Mouse (Mus musculus): ENCODE results near the gene Antxr1. TPM values are rescaled to one million over a fixed set of nuclear protein-coding genes. Genes with fewer than 3 reads are reported as not detected.

Antxr1 gene
- total RNA-seq (2017): 0.10 and 2.5 TPM in 2 replicates

DNA sequence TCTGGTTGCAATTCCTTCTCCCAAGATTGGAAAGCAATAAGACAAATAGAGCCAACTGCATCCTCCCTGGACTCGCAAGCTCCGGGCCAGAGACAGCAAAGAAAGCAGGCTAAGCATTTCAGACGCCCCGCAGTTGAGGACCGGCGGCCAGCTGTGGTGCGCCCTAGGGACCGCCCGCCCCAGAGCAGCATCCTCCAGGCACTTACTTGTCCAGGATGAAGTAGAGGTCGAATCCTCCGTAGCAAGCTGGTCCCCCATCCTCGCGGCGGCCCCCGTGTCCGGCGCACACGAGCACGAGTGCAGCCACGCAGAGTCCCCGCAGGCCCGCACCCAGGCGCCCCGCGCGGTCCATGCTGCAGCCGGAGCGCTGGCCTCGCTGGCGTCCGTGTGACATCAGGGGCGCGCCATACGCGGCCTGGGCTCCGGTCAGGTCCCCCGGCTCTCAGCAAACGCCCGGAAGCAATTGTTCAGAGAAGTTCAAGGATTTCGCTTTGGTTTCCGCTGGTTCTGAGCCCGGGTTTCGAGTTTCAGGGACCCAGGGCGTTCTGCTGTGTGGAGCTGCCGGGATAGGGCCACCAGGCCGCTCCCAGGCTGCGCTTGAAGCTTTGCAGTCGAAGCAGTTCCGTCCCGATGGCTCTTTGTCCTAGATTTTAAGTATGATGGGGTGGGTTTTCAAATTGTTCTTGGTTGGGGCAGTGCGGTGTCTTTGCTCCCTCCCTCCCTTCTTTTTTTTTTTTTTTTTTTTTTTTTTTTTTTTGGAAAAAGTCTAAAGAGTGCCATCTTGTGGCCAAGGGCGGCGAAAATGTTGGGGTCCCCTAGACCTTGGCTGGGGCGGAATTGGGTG, at the start of gene Antxr1:
Antxr1 (minus strand) TSS at position 731 of the 844 bp plus-strand sequence.
- ATAC-seq (replicated peaks in 1 of 2; ENCODE audit: insufficient read depth in 1 of 2, low FRiP score in 2 of 2, low TSS enrichment in 1 of 2, low read depth in 1 of 2, poor library complexity in 2 of 2, severe bottlenecking in 2 of 2): 0 out of 4 replicates have a peak, but pooled peaks of 1 of the 2 experiments have one; percentile 32

DNA sequence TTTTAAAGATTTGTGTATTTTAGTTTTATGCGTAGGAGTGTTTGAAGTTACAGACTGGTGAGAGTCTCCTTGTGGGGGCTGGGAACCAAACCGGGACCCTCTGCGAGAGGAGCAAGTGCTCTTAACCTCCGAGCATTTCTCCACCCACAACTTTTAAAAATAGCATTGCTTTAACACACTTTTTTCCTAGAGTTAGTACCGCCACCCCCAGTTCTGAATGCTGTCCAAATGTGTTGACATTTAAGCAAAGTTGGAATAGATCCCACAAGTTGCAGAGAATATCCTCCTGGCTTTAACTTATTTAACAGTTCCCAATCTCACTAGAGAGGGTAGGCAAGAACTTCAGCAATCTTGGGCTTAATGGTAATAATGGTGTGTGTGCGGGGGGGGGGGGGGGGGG, 49.1 kb upstream of the Antxr1 start:
- ATAC-seq (replicated peaks in 1 of 2; ENCODE audit: insufficient read depth in 1 of 2, low FRiP score in 2 of 2, low TSS enrichment in 1 of 2, low read depth in 1 of 2, poor library complexity in 2 of 2, severe bottlenecking in 2 of 2): no peak

DNA sequence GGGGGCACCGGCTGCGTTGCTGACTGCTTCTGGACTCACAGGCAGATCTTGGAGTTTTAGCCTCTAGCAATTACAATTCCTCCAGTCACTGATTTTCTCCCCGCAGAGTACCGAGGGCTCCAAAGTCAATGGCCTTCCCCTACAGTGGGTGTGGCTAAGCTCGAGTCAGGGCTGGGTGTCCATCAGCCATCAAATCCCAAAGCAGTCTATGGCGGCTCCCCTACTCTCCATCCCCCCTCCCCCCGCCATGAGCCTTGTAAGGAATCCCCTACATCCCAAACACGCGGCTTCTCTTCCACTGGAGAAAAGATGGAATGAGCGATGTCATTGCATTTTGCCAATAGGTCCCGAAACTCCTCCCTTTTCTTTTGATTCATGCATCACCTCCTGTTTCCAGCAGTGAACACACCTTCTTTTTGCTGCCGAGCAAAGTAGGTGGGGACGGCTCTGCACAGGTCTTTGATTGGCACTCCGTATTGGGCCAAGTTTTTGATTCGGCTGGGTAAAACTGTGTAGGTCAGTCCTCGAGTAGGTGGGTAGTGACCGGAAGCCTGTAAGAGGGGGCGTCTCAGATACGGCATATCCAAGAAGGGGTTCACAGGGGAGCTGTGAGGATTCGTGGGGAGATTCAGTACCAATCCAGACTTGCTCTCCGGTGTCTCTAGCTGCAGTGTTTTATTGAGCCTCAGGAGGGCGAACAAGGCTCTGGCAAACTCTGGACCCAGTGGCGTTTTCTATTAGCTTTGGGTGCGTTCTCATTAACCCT, 48.5 kb upstream of the Antxr1 start:
- peak in 1 of 2 experiments; percentile 69; a peak in 2 of 4 replicates for ATAC-seq (replicated peaks in 1 of 2; ENCODE audit: insufficient read depth in 1 of 2, low FRiP score in 2 of 2, low TSS enrichment in 1 of 2, low read depth in 1 of 2, poor library complexity in 2 of 2, severe bottlenecking in 2 of 2)

DNA sequence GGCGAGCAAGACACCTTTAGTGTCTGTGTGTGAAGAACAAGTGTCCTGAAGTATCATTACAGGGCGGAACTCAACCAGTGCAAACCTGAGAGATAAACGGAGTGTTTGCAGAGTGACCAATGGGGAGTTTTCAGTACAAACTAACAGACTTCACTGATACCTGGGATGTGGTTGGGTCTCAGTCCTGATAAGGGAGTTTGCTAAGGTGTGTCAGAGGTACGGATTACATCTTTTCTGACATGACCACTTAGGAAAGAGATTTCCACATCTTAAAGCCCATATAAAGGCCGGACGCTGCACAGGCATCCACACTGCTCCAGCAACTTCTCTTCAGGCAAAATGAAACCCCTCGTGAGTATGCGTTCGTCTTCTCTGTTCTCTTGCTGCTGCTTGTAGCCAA, 37.4 kb upstream of the Antxr1 start, which contains the start of gene Gkn2:
Gkn2 (plus strand) TSS at position 301 of the 400 bp plus-strand sequence.
- no peak for ATAC-seq (replicated peaks in 1 of 2; ENCODE audit: insufficient read depth in 1 of 2, low FRiP score in 2 of 2, low TSS enrichment in 1 of 2, low read depth in 1 of 2, poor library complexity in 2 of 2, severe bottlenecking in 2 of 2)

DNA sequence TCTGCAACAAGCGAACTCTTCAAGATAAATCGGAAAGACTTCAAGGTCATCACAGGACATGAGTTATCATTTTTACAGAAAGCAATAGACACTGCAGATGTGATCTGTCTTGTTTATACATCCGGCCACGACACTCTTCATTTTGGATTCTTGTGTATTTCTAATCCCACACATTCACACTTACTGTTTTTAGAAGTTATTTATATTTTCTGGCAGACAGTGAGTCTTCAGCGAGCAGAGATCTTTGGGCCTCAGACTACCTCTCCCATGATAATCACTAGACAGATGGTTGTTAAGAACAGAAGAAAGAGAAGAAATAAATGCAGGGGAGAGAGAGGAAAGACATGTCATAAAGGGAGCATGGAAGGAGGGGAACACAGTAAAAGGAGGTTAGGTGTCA, 33.6 kb upstream of the Antxr1 start:
- no peak for ATAC-seq (replicated peaks in 1 of 2; ENCODE audit: insufficient read depth in 1 of 2, low FRiP score in 2 of 2, low TSS enrichment in 1 of 2, low read depth in 1 of 2, poor library complexity in 2 of 2, severe bottlenecking in 2 of 2)

DNA sequence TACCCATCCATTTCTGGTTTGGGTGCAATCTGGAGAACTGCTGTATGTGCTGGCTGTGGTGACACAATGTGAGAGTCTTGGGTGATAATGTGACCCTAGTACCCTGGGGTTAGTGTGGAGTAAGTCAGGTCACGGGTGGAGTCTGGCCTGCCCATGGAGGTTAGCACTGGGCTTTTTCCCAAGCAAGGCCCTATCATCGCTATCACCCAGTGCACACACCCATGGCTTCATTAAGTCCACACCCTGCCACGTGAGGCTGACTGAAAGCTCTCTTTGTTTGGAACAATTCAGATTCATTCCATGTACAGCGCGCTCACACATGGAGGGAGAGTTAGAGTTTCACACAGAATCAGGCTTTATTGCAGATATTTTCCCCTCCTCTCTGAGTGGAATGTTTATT, 18.8 kb upstream of the Antxr1 start:
- ATAC-seq (replicated peaks in 1 of 2; ENCODE audit: insufficient read depth in 1 of 2, low FRiP score in 2 of 2, low TSS enrichment in 1 of 2, low read depth in 1 of 2, poor library complexity in 2 of 2, severe bottlenecking in 2 of 2): no peak

DNA sequence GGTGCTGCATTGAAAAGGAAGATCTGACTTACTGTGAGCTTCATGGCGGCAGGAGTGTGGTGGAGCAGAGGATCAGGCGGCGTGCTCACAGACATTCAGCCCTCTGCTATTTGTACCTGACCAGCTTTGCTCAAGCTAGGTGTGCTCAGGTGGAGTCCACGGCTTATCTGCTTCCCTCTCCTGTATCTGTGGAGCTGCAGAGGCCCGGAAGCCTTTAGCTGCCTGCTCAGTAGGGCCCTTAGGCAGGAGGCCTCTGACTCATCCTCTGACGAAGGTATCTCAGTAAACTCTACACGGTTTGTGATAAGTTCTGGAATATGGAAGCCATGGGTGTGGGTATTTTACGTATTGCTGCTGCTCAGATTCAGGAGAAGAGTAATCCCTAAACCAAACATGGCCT, 15.2 kb upstream of the Antxr1 start, which contains the start of gene Gkn1:
Gkn1 (minus strand) TSS at position 114 of the 400 bp plus-strand sequence.
- ATAC-seq (replicated peaks in 1 of 2; ENCODE audit: insufficient read depth in 1 of 2, low FRiP score in 2 of 2, low TSS enrichment in 1 of 2, low read depth in 1 of 2, poor library complexity in 2 of 2, severe bottlenecking in 2 of 2): no peak

DNA sequence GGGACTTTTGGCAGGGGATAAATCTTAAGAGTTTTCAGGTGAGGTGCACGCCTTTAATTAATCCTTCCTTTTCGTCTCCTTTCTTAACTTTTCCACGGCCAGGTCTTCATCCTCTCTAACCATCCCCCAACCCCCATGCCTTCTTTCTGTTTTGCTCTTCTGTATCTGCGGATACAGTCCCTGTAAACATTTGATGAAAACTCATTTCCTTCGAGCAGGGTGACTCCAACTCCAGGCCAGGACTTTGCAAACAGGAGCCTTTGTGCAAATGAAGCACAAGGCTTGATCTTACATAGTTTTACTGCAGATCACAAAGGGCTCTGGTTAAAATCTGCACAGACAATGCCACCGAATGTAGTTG, 294 bp upstream of the Antxr1 start:
- ATAC-seq (replicated peaks in 1 of 2; ENCODE audit: insufficient read depth in 1 of 2, low FRiP score in 2 of 2, low TSS enrichment in 1 of 2, low read depth in 1 of 2, poor library complexity in 2 of 2, severe bottlenecking in 2 of 2): no peak

DNA sequence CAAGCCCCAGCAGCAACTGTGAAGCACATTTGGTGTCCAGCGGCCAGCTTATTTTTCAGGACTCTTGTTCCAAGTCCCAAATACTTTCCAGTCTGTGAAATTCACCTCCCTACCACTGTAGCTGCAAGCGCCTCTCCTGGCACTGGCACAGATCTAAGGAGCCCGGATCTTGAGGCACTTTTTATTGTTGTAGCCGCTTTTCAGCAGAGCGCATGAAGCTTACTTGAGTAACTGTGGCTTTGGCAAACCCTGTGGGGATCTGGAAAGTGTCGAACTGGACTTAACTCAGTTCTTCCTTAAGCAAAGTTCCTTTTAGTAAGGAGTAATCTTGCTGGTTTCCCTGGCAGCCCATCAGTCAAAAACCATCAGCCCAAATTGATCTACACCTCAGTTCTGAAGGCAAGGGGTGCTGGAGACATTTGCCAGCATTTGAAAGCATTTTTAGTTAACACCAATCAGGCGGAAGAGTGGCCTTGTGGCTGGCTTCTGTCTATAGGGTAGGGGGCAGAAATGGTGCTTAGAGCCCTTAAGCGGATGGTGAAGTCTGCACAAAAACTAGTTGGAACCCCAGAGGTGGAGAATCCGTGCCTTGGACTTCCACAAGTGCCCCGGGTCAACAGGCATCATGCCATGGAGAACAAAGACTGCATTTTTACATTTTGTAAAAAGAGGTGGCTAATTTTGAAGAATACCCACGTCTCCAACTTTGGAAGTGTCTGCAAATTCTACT, 1.1 kb downstream of the Antxr1 start:
- no peak for ATAC-seq (replicated peaks in 1 of 2; ENCODE audit: insufficient read depth in 1 of 2, low FRiP score in 2 of 2, low TSS enrichment in 1 of 2, low read depth in 1 of 2, poor library complexity in 2 of 2, severe bottlenecking in 2 of 2)

DNA sequence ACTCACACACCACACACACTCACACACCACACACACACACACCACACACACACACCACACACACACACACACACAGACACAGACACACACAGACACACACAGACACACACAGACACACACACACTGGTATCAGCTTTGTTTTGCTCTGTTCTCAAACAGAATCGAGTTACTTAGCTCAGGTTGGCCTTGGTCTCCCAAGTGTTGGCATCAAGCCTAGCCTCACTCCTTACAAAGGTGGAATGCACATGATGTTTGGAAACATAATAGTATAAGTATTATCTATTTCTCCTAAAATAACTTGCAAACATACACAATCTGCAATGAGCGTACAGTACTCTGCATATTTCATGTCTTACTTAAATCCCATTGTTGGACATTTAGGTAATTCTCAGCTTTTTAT, 3.2 kb downstream of the Antxr1 start:
- no peak for ATAC-seq (replicated peaks in 1 of 2; ENCODE audit: insufficient read depth in 1 of 2, low FRiP score in 2 of 2, low TSS enrichment in 1 of 2, low read depth in 1 of 2, poor library complexity in 2 of 2, severe bottlenecking in 2 of 2)

DNA sequence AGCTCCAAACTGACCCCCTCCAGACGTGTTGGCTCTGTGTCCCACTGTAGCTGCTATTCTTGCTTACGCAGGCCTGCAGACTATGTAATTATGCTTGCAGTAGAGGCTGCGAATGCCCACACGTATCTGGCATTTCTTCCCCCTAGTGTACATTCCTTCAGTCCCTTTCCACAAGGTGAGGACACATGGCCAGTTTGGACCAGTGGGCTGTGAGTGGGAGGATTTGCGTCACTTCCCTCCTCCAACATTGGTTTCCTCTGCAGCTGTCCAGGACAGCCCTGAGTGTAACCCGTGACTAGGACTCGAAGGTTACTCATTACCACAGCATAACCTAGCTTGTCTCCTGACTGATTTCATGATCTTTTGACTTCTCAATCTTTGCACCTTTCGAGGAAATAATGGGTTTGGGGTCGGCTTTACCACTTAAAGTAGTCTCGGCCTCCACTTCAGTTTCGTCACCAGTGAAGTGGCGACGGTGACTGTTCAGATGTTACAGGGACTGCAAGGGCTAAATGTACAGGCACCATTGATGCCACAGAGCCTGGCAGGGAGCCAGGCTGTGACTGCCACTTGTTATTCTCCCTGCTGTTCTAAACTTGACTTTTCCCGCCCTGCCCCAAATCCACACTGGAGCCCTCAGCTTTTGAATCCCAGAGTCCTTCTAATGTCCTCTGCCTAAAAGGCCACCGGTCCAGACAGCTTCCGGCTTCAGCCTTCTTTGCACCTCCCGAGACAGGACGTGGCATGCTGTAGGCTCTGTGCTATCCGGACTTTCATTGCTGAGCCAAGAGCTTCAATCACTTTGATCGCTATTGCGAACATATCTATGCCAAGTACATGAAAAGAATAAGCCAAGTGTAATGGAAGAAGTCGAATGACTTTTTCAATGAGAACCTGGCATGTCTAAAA, 7.1 kb downstream of the Antxr1 start:
- peak in 1 of 2 experiments; percentile 55; a peak in 1 of 4 replicates for ATAC-seq (replicated peaks in 1 of 2; ENCODE audit: insufficient read depth in 1 of 2, low FRiP score in 2 of 2, low TSS enrichment in 1 of 2, low read depth in 1 of 2, poor library complexity in 2 of 2, severe bottlenecking in 2 of 2)

DNA sequence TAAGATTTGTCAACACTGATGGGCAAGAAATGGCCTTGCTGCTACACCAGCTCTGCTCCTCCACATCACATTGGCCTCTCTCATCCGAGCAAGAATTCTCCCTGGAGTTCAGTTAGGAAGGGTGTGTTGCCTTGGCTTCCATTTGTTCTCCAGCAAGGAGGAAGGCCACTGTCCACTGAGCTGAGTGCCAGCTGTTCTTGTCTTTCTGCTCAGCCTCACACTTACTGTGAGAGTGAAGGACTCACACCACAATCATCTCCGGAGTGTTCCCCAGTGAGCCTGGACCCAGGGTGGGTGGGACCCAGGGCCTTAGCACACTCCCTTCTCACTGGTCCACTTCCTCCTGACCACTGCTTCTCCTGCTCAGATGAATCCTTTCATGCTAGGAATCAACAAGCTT, 8.7 kb downstream of the Antxr1 start:
- no peak for ATAC-seq (replicated peaks in 1 of 2; ENCODE audit: insufficient read depth in 1 of 2, low FRiP score in 2 of 2, low TSS enrichment in 1 of 2, low read depth in 1 of 2, poor library complexity in 2 of 2, severe bottlenecking in 2 of 2)

DNA sequence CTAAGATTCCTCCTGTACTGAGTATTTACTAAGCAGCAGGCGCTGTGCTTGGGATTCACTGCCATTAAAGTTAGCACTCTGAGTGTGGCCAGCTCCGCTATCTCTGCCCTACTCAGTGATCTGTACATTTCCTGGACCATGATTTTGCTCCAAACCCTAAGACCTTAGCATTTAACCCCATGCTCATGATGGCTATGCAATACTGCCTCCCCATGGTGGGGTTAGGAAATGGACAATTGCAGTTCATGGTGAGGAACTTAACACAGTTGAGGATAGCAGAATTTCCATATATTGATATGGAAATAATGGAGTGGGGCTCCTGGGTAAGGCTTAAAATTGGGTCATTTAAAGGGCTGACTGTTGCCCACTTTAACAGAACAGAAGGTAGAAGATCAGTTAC, 12.2 kb downstream of the Antxr1 start:
- peak; percentile 51 to 62; a peak in 2 of 4 replicates for ATAC-seq (replicated peaks in 1 of 2; ENCODE audit: insufficient read depth in 1 of 2, low FRiP score in 2 of 2, low TSS enrichment in 1 of 2, low read depth in 1 of 2, poor library complexity in 2 of 2, severe bottlenecking in 2 of 2)

DNA sequence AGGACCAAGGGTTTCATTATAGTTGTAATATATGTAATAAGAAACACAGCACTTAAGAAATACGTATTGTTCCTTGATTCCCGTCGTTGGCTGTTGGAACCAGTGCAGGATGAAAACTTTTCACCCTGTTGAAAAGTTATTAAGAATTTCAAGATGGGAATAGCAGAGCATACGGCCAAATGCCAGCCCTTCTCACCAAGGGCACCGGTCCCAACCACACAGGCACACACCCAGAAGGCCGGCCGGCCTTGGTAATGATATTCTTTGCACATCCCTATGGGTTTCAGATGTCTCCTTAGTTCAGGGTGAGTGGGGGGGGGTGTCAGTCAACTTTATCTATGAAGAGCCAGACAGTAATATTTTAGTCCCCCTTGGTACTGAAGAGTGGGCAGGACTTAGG, 17.0 kb downstream of the Antxr1 start:
- no peak for ATAC-seq (replicated peaks in 1 of 2; ENCODE audit: insufficient read depth in 1 of 2, low FRiP score in 2 of 2, low TSS enrichment in 1 of 2, low read depth in 1 of 2, poor library complexity in 2 of 2, severe bottlenecking in 2 of 2)

DNA sequence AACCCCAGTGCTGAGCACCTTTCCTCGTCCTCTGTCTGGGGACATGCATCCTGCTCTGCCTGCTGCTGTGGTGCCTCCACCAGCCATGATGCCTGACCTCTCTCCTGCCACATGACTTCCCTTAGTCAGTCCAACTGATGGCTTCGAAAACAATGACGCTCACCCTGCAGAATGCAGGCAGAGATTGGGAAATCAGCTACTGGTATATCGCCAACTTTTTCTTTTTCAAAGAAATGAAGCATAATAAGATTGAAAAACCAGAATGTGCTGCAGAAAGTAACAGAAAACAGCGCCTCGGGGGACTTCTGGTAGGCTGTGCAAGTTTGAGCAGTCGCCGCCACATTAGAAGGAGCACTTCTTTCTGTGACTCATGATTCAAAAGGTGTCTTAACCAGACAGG, 18.7 kb downstream of the Antxr1 start:
- no peak for ATAC-seq (replicated peaks in 1 of 2; ENCODE audit: insufficient read depth in 1 of 2, low FRiP score in 2 of 2, low TSS enrichment in 1 of 2, low read depth in 1 of 2, poor library complexity in 2 of 2, severe bottlenecking in 2 of 2)

DNA sequence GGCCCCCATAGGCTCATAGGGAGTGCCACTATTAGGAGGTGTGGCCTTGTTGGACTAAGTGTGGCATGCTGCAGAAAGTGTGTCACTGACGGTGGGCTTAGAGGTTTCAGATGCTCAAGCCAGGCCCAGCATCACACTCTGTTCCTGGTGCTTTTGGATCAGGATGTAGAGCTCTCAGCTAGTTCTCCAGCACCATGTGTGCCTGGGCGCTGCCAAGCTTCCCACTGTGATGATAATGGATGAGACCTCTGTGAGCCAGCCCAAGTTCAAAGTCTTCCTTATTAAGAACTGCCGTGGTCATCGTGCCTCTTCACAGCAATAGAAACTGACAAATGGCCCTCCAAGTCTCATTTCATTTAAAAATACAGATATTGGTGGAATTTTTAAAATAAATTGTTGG, 22.9 kb downstream of the Antxr1 start:
- no peak for ATAC-seq (replicated peaks in 1 of 2; ENCODE audit: insufficient read depth in 1 of 2, low FRiP score in 2 of 2, low TSS enrichment in 1 of 2, low read depth in 1 of 2, poor library complexity in 2 of 2, severe bottlenecking in 2 of 2)

DNA sequence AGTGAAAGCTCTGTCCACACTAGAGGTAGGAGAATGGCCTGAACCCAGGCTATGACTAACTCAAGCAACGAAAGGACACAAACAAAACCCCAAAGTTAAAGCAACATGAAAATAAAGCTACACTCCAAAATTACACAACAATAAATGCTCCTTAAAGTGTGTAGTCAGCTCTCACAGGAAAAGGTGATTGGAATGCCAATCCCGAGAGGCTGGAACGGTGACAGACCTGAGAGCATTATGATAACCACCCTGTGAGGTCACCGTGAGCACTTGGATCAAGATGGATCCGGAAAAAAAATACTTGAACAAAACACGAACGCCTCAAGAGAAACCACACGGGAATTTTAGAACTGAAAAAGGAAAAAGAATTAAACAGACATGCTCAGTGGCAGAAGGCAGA, 31.1 kb downstream of the Antxr1 start:
- ATAC-seq (replicated peaks in 1 of 2; ENCODE audit: insufficient read depth in 1 of 2, low FRiP score in 2 of 2, low TSS enrichment in 1 of 2, low read depth in 1 of 2, poor library complexity in 2 of 2, severe bottlenecking in 2 of 2): no peak
